Mouse (Mus musculus) heart, adult 11 months (tissue): Measurements from ENCODE around the gene Lrrc28.

Source experiments
- DNase-seq: peaks from one replicate; pipeline ENCODE4 v3.0.0; 2022

The Lrrc28 gene

GRCm38 (mm10) chr7:67644833-67645680, at the start of gene Lrrc28:
Gene Lrrc28 (minus strand): TSS chr7:67645268.
- DNase-seq: peak; percentile 100

DNA sequence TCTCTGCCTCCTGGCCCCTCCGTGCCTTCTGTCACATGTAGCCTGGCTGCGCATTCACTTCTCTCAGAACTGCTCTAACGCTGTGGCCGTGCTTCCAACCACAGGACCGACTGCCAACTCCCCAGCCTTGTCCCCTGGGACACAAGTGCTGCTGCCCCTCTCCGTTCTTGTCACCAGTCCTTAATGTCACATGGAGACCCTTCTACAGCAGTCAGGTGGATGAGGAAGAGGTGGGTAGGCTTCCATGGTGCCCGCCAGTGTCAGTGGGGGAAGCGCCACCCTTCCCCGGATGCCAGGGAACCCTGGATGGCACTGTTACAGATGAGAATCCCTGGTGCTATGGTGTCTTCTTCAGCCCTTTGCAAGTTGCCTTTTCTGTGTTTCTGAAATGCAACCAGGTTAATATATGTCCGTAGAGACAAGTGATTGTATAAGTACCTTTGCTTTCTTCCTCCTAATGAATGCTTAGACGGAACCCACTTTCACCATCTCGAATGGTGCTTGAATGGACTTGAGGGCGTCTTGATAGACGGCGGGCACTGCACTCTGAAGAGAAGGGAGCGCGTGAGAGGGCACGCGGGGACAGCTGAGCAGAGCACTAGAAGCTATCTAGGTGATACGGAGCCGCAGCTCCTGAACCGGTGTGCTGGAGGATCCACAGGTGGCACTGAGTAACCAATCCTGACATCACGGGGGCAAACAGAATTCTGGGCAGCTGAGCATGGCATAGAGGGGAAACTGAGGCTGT, 47.9 kb upstream of the Lrrc28 start:
- DNase-seq: peak; percentile 90

DNA sequence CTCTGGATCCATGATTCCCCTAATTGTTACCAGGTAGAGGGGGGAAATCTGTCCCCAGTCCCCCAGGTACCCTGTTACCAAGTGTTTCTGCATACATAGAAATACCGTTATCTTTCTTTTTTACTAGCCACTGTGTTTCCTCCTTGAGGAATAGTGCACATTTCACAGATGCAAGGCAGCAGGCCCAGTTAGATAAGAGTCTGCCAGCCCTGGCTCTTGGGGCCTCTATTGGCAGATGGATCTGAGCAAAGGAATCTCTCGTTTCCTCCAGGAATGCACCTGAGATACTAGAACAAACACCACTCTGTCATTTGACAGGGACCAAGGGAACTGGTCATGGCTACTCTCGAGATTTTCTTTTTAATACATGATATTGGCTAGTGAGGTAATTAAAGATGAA, 47.1 kb upstream of the Lrrc28 start:
- DNase-seq: peak; percentile 95

DNA sequence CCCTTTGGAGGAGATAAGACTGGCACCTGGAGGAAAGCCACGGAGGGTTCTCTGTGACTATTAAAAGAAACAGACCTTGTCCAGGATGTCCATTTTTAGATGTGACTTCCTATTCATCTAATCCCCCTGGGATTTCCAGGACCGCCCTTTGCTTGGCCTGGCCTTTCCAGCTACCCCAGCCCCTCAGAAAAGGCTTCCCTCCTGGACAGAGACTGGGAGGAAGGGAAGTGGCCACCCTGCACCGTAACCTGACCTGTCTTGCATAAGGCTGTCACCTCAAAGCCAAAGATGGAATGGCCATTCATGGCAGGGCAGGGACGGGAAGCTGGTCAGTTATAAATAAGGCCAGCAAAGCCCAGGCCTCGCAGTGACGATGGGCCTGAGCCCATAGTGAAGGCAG, 46.0 kb upstream of the Lrrc28 start:
- DNase-seq: peak; percentile 96

- DNase-seq: peak; percentile 80
Measured at GRCm38 (mm10) chr7:67689793-67690192, 44.7 kb upstream of the Lrrc28 start.

- DNase-seq: peak; percentile 66
Measured at GRCm38 (mm10) chr7:67688281-67688680, 43.2 kb upstream of the Lrrc28 start.

DNA sequence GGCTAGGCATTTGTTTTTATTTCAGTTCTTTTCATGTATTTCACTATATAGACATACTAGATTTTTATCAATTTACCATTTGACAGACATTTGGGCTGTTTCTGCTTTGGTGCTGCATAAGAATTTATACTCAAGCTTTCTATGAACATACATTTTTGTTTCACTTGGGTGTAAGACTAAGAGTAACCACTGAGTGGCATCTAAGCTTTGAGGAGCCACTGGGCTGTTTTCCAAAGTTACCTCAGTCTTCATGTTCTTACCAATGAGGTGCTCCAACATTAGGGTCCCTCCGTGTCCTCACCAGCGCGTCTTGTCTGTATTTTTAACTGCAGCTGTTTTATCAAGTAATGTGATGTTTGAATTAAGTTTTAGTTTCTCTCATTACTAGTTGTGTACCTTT, 41.5 kb upstream of the Lrrc28 start:
- DNase-seq: peak; percentile 24

DNA sequence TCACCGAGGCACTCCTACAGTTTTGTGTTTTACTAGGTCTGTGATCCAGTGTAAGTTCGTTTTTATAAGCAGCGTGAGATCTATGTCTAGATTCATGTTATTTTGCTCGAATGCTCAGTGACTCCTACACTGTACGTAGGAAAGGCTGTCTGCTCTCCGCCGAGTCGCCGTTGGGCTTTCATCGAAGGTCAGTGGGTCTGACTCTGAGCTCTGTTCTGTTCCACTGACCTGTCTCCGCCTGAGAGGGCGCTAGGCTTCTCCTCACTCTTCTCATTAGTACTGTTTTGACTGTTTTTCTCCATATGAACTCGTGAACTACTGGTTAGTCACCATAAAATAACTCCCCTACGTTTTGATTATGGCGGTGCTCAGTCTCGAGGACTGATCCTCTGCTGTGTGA, 37.9 kb upstream of the Lrrc28 start:
- peak; percentile 77 for DNase-seq

DNA sequence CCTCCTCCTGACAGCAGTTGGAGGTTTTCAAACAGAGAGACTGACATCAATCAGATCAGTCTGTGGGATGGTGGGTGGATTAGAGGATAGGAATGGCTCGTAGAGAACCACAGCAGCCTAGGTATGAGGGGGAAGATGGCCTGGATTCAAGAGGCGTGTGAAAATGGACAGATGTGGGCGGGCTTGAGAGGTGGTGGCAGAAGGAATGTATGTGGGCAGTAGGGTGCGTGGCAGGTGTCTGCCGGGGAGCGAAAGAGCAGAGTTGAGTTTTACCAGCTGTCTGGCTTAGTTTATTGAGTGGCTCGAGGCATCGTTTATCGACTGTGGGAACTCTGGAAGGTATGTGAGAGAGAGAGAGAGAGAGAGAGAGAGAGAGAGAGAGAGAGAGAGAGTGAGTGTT, 36.0 kb upstream of the Lrrc28 start:
- DNase-seq: no peak

- peak; percentile 76 for DNase-seq
Measured at GRCm38 (mm10) chr7:67678878-67679499, 33.9 kb upstream of the Lrrc28 start.

DNA sequence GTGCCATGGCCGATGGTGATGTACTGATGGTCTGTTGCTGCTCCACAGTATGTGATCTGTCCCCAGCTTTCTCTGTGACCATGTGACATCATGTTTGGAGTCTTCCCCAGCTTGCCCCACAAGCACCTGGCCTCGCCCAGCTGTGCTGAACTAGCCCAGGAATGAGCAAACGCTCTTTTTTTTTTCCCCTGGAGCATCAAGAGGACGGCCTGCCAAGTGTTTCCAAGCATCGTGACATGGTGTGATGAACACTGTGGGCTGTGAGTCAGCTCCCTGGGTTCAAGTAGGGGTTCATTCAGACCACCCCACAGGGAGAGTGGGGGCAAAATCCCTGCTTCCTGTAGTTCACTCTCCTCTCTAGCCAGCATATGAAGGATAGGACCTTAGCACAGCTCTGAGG, 28.6 kb upstream of the Lrrc28 start:
- DNase-seq: peak; percentile 85

- DNase-seq: peak; percentile 98
Measured at GRCm38 (mm10) chr7:67672650-67673049, 27.6 kb upstream of the Lrrc28 start.

DNA sequence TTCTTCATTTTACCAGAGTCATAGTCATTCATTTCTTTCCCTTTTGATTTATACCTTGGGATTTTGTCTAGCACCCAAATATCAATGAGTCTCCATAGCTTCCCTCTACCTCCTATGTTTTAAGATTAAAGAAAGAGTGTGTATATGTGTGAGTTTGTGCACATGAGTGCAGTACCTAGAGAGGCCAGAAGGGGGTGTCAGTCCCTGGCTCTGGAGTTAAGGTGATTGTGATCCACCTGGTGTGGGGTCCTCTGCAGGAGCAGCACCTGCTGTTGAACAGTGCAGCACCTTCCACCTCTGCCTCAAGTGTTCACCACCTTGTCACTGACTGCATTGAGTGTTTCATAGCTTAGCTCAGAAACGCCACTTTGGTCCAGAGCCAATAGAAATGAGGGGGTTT, 25.9 kb upstream of the Lrrc28 start:
- no peak for DNase-seq

DNA sequence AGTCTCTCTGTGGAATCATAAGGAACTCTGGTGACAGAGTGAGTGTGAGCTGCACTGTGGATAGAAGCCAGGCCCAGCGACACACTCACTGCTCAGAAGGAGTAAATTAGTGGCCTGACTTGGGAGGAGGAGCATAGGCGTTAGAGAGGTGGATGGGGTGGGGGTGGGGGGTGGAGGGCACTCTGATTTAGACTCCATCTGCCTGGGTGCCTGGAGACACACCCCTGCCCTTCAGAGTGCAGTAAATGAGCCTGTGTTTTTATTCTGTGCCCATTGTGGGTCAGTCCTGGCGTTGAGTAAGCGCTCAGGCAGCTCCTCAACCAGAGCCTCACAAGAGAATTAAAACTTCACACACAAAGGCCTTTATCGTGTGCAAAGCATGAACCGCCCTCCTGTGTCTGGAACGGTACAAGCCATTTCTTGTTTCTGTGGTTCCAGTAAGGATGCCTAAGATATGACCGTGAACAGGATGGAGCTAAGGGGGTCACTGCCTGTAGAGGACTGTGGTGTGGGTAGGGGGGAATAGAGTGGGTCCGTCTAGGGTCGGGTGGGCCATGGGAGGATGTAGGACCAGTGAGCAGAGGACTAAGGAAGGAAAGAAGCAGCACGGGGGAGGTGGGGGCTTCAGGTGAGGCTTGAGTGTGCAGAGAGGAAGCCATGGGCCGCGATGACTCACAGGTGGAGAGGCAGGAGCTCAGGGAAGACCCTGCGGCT, 19.1 kb upstream of the Lrrc28 start:
- DNase-seq: no peak

DNA sequence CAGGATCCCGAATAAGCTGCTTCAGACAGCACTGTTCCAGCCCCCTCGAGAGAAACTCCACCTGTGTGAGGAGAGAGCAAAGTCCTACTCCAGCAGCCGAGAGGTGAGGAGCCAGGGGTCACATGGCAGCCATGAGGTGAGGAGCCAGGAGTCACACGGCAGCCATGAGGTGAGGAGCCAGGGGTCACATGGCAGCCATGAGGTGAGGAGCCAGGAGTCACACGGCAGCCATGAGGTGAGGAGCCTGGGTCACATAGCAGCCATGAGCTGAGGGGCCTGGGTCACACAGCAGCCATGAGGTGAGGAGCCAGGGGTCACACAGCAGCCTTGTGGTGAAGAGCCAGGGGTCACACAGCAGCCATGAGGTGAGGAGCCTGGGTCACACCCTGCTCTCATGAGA, 17.4 kb upstream of the Lrrc28 start:
- DNase-seq: no peak

GRCm38 (mm10) chr7:67658110-67658509, 13.0 kb upstream of the Lrrc28 start:
- peak; percentile 55 for DNase-seq

- DNase-seq: peak; percentile 80
Measured at GRCm38 (mm10) chr7:67655186-67655585, 10.1 kb upstream of the Lrrc28 start.

- peak; percentile 53 for DNase-seq
Measured at GRCm38 (mm10) chr7:67654668-67655067, 9.6 kb upstream of the Lrrc28 start.

- DNase-seq: peak; percentile 79
Measured at GRCm38 (mm10) chr7:67652211-67652610, 7.1 kb upstream of the Lrrc28 start.

- peak; percentile 83 for DNase-seq
Measured at GRCm38 (mm10) chr7:67648376-67648775, 3.3 kb upstream of the Lrrc28 start.

- DNase-seq: peak; percentile 93
Measured at GRCm38 (mm10) chr7:67647277-67647676, 2.2 kb upstream of the Lrrc28 start, which contains the start of gene Ttc23. Gene Ttc23 (plus strand): TSS chr7:67647410.

- no peak for DNase-seq
Measured at GRCm38 (mm10) chr7:67646131-67646530, 1.1 kb upstream of the Lrrc28 start.

GRCm38 (mm10) chr7:67645681-67646014, 580 bp upstream of the Lrrc28 start:
- DNase-seq: no peak
